Mouse (Mus musculus) lung, postnatal 0 days (tissue): Measurements from ENCODE around the gene Diaph2. TPM values are rescaled to one million over a fixed set of nuclear protein-coding genes. Genes with fewer than 3 reads are reported as not detected.

Source experiments
- ATAC-seq: fragments of 200-750 bp; cut with Nextera tagmentation; 2 replicates; pipeline ENCODE4 v1.8.0; 2017; ENCODE audit warnings: moderate library complexity
- DNase-seq: peaks from one replicate; pipeline ENCODE4 v3.0.0-alpha.2; 2016; ENCODE audit warnings: low spot score
- H3K27ac ChIP-seq: fragments of 300-500 bp; sonication (generic); 2 replicates; pipeline ENCODE4 v1.5.1; 2014; ENCODE audit warnings: antibody characterized with exemption, mild to moderate bottlenecking, low read length, mixed read lengths
- H3K27me3 ChIP-seq: fragments of 300-500 bp; sonication (generic); replicated peaks from 2 replicates; pipeline ENCODE4 v1.6.1; 2014; ENCODE audit warnings: low read length, mixed read lengths; ENCODE audit not compliant: insufficient read depth
- H3K36me3 ChIP-seq: fragments of 300-500 bp; sonication (generic); 2 replicates; pipeline ENCODE4 v1.6.1; 2014; ENCODE audit warnings: low read length, mixed read lengths; ENCODE audit not compliant: insufficient read depth
- H3K4me1 ChIP-seq: fragments of 300-500 bp; sonication (generic); 2 replicates; pipeline ENCODE4 v1.6.1; 2014; ENCODE audit warnings: antibody characterized with exemption, low read depth, low read length, mixed read lengths; ENCODE audit not compliant: insufficient read depth
- H3K4me2 ChIP-seq: fragments of 300-500 bp; sonication (generic); replicated peaks from 2 replicates; pipeline ENCODE4 v1.6.1; 2014; ENCODE audit warnings: low read depth, mild to moderate bottlenecking, low read length, moderate library complexity, mixed read lengths
- H3K4me3 ChIP-seq: fragments of 300-500 bp; sonication (generic); 2 replicates; pipeline ENCODE4 v1.5.1; 2014; ENCODE audit warnings: low read depth, low read length
- H3K9ac ChIP-seq: fragments of 300-500 bp; sonication (generic); replicated peaks from 2 replicates; pipeline ENCODE4 v1.6.1; 2014; ENCODE audit warnings: low read depth, mild to moderate bottlenecking
- H3K9me3 ChIP-seq: fragments of 300-500 bp; sonication (generic); 2 replicates; pipeline ENCODE4 v1.6.1; 2016; ENCODE audit warnings: low read length, mixed read lengths
- CTCF ChIP-seq: IDR thresholded peaks from 2 replicates; pipeline ENCODE4 v1.5.1; 2016; ENCODE audit warnings: antibody characterized with exemption, mild to moderate bottlenecking
- EP300 ChIP-seq: IDR thresholded peaks from 2 replicates; pipeline ENCODE4 v1.6.1; 2016; ENCODE audit warnings: antibody characterized with exemption, mild to moderate bottlenecking, control low read depth
- WGBS: fragments of 180-500 bp; shearing (Covaris S2); extraction: QIAGEN DNeasy Blood & Tissue Kit; methylation state at CpG from one replicate; pipeline ENCODE4 v1.1.7; 2014; 5-methylcytosine and 5-hydroxymethylcytosine counted together
- polyA plus RNA-seq: library from polyadenylated mRNA; unstranded; fragments of >200 nt; fragmentation: Nextera tagmentation; extraction: Ambion mirVana; gene quantifications from 2 replicates; pipeline ENCODE4 v1.2.1, GENCODE M21; 2015

Gene Diaph2
- polyA plus RNA-seq, 1 experiment from 2014 or later = 7.5 TPM

DNA sequence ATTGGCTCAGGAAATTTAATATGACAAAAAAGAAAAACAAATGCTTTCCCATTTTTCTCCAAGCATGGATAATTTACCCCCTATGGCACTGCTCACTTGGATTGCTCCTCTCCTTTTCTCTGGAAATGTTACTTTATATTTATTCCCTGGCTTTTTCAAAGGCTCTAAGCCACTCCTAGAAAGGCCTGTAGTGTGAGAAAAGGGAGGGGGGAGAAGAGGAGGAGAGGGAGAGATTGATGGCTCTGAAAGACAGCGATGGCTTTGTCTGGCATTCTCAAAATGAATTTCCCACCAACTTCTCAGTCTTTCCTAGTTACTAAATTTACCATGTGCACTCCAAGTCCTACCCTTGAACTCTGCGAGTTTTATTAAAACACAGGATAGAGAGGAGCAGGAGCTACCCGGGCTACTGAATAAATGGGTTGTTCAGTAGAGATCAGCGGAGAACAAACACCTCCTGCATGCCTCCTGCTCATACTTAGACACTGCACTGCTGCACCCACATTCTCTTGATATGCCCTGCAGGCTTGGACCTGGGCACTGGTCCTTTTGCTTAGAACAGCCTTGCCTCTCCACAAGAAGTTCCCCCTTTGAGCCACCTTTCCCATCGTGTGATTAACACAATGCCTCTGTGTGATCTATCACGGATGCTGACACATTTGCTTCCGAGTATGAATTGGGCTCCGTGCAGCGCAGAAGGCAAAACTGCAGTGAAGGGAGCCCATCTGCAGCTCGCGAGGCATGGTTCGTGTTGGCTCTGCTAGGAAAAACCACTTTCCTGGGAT lies 753.3 kb downstream of the Diaph2 start:
- Histone ChIP-seq H3K27ac (no peak overlapping the region), H3K9me3 (no peaks in the 10 kb centered on the region), H3K4me3 (no peak overlapping the region), H3K27me3 (no peaks in the 10 kb centered on the region), H3K4me2 (no peak overlapping the region), H3K36me3 (no peaks in the 10 kb centered on the region), H3K9ac (no peak overlapping the region), H3K4me1 (no peaks in the 10 kb centered on the region)
- TF ChIP-seq EP300 = no peak
- no peak for TF ChIP-seq CTCF
- no peak for ATAC-seq
- WGBS = 68% methylated on average over 12 of the region's 12 CpGs
- DNase-seq = no peak

DNA sequence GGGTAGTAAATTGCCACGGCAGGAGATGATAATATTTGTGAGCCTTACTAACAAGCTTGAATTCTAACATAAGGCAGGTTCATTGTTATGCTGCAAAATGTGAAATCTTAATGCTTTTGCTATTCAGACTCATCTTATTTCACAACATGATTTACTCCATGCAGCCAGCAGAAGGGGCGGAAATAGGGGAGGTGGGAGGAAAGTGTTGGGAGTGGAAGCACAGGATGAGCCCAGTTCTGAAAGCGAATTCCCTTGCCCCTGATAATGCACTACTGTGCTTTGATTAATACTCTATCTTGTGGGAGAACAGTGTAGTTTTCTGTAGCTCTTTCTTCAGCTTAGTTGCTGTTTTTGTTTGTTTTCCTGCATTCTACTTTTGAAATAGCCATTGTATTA lies 753.9 kb downstream of the Diaph2 start:
- 60% methylated on average over 3 of the region's 3 CpGs for WGBS
- no peaks in the 10 kb centered on the region for H3K4me1 ChIP-seq
- H3K27ac ChIP-seq = no peak overlapping the region
- H3K27me3 ChIP-seq = no peaks in the 10 kb centered on the region
- no peak overlapping the region for H3K4me2 ChIP-seq
- DNase-seq (no peak), ATAC-seq (no peak)
- no peak for TF ChIP-seq CTCF
- no peak for TF ChIP-seq EP300
- H3K36me3 ChIP-seq = no peaks in the 10 kb centered on the region
- H3K9ac ChIP-seq = no peak overlapping the region
- H3K4me3 ChIP-seq = no peak overlapping the region
- H3K9me3 ChIP-seq = no peaks in the 10 kb centered on the region

DNA sequence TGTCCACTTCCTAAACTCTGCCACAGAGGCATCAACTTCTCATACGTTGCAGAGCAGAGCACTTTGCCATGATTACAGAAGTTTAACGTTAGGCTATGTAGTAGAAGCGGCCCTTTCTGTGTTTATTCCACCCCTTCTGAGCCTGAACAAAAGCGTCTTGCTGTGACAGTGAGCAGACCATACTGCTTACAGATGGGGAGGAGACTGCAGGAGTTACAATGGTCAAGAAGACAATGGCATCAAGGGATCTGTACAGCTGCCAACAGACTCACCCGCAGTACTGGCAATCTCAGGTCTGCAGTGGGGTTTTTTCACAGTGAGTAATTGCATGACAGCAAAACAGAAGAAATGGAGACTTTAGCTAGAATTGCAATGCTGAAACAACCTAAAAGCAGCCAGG lies 756.1 kb downstream of the Diaph2 start:
- no peak overlapping the region for H3K9ac ChIP-seq
- no peak overlapping the region for H3K27ac ChIP-seq
- H3K27me3 ChIP-seq = no peaks in the 10 kb centered on the region
- no peaks in the 10 kb centered on the region for H3K9me3 ChIP-seq
- DNase-seq (no peak), ATAC-seq (no peak)
- H3K4me1 ChIP-seq = no peaks in the 10 kb centered on the region
- H3K4me2 ChIP-seq = no peak overlapping the region
- TF ChIP-seq EP300 = no peak
- no peak for TF ChIP-seq CTCF
- no peaks in the 10 kb centered on the region for H3K36me3 ChIP-seq
- WGBS = 41% methylated on average over 5 of the region's 5 CpGs
- H3K4me3 ChIP-seq = no peak overlapping the region
